Mouse (Mus musculus): ENCODE measurements around the gene Dhrs7.
"Not testable (repeated sequence)": the region's sequence is repeated elsewhere in the genome, so short reads cannot be mapped to it uniquely, and the experiment has no call there.

The Dhrs7 gene

GRCm38 (mm10) chr12:72664735-72665337 lies at the start of gene Dhrs7:
Gene Dhrs7, minus strand, starts transcription at chr12:72664909.
- DNase-seq (ENCODE audit: low spot score in 2 of 2), result peak; percentile 49 to 82

DNA sequence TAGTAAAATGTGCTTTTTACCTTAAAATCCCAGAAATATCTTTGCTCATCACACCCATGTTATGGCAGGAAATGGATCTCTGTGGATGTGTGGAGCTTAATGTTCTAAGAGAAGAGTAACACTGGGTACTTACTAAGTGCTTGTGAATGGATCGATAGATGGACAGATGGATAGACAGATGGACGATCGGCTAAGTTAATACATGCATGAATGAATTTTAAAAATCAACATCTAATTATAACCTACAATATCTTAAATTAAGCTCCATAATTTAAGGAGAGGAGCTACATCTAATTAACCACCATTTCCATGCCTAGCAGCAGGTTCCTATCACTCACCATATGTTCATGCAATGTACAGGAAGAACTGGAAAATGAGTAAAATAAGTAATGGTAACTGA lies 45.3 kb upstream of the Dhrs7 start:
- DNase-seq (ENCODE audit: low spot score in 2 of 2), result no peak

DNA sequence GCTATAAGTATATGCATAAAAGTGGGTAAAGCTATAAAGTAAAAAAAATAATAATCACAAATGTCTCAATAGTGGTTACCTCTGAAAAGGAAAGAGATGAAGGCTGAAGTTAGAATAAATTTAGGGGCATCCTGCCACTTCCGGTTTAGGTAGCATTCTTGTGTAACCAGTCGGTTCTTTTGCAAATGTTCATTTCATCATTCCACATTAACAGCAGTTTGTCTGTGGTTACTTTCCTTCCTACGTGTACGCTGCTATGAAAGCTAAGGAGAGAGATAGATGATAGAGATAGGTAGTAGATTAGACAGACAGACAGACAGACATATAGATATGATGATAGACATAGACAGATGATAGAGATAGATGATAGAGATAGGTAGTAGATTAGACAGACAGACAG lies 39.4 kb upstream of the Dhrs7 start:
- no peak for DNase-seq (ENCODE audit: low spot score in 2 of 2)

DNA sequence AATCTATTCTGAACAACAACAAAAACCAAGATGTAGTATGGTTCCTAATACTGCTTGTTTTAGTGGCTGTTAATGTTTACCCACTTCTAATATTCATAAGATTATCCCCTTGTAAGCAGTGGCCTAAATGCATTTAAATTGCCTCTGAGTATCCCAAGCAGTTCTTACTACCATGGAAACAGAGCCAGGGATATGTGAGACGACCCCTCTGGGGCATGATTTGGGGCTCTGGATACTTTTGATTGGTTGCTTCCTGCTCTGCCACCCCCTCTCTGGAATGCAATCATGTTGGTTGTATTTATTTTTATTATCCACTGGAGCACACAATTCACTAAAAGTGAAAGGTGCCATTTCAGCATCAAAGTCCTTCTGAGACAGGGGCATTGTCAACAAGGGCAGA lies 35.3 kb upstream of the Dhrs7 start:
- no peak for DNase-seq (ENCODE audit: low spot score in 2 of 2)

DNA sequence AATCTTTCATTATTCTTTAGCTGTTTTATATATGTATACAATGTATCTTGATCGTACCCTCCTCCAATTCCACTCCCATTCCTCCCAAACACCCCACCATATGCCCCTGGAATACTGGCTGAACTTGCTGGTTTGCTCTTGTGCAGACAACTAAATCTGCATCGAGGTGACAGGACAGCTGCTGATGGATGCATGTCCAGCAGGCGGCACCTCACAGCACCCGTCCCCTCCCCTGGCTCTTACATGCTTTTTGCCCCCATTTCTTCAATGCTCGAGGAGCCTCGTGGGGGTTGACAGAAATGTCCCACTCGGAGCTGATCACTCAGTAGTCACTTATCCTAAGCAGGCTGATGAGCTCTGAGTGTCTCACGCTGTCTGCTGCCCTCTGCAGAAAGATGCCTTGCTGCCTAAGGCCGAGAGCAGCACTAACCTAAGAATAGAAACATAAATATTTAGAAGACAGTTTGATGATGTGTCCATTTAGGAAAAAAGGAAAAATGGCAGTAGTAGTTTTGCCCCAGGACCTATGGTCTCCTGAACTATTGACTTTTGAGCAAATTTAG lies 30.3 kb upstream of the Dhrs7 start:
- no peak for DNase-seq (ENCODE audit: low spot score in 2 of 2)

- DNase-seq (ENCODE audit: low spot score in 2 of 2), result no peak
Observed at GRCm38 (mm10) chr12:72694438-72694837, 29.7 kb upstream of the Dhrs7 start.

GRCm38 (mm10) chr12:72693895-72694294 lies 29.2 kb upstream of the Dhrs7 start:
- DNase-seq (ENCODE audit: low spot score in 2 of 2), result peak in 1 of 2 experiments; percentile 17

- not testable (repeated sequence) for DNase-seq (ENCODE audit: low spot score in 2 of 2)
Observed at GRCm38 (mm10) chr12:72688281-72688680, 23.6 kb upstream of the Dhrs7 start.

GRCm38 (mm10) chr12:72687741-72688140 lies 23.0 kb upstream of the Dhrs7 start:
- DNase-seq (ENCODE audit: low spot score in 2 of 2), result not testable (repeated sequence)

DNA sequence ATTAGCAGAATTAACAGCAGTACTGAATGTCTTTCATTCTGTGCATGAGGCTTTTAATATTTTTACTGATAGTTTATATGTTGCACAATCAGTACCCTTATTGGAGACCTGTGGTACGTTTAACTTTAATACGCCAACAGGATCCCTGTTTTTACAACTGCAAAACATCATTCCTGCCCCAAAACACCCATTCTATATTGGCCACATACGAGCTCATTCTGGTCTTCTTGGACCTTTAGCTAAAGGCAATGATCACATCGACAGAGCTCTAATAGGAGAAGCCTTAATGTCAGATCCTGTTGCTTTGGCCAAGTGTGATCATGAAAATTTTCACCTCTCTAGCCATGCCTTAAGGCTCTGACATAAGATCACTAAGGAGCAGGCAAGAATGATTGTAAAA lies 21.9 kb upstream of the Dhrs7 start:
- DNase-seq (ENCODE audit: low spot score in 2 of 2), result not testable (repeated sequence)

- DNase-seq (ENCODE audit: low spot score in 2 of 2), result no peak
Observed at GRCm38 (mm10) chr12:72683612-72684011, 18.9 kb upstream of the Dhrs7 start.

GRCm38 (mm10) chr12:72682511-72683282 lies 18.0 kb upstream of the Dhrs7 start:
- no peak for DNase-seq (ENCODE audit: low spot score in 2 of 2)

- no peak for DNase-seq (ENCODE audit: low spot score in 2 of 2)
Observed at GRCm38 (mm10) chr12:72681919-72682318, 17.2 kb upstream of the Dhrs7 start.

DNA sequence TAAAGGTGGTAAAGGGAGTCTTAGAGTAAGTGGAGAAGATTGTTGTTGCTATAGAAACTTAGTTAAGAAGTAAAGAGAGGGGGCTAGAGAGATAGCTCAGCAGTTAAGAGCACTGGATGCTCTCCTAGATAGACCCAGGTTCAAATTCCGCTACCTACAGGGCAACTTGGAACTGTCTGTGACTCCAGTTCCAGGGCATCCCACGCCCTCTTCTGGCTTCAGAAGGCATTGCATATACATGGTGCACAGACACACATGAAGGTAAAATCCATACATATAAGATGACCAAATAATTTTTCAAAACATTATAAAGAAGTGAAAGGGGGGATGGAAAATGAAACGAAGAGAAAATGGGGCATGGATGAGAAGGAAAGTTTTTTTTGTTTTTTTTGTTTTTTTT lies 14.9 kb upstream of the Dhrs7 start:
- no peak for DNase-seq (ENCODE audit: low spot score in 2 of 2)

DNA sequence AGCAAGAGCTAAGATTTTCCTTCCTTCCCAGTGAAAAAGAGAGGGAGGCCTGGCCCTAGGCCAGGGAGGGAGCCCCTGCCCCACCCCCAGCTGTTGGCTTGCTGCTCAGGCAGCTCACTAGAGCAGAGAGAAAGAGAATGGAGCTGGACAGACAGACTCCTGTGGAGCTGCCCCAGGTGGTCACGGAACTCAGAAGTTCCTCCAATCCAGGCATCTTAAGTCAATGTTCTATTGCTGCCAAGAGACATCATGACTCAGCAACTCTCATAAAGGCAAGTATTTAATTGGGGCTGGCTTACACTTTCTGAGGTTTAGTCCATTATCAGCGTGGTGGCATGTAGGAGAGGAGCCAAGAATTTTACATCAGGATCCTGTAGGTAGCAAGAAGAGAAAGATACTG lies 10.1 kb upstream of the Dhrs7 start:
- DNase-seq (ENCODE audit: low spot score in 2 of 2), result no peak

GRCm38 (mm10) chr12:72674079-72674797 lies 9.5 kb upstream of the Dhrs7 start:
- no peak for DNase-seq (ENCODE audit: low spot score in 2 of 2)

- no peak for DNase-seq (ENCODE audit: low spot score in 2 of 2)
Observed at GRCm38 (mm10) chr12:72671516-72672135, 6.9 kb upstream of the Dhrs7 start.

- DNase-seq (ENCODE audit: low spot score in 2 of 2), result no peak
Observed at GRCm38 (mm10) chr12:72670921-72671320, 6.2 kb upstream of the Dhrs7 start.

- DNase-seq (ENCODE audit: low spot score in 2 of 2), result no peak
Observed at GRCm38 (mm10) chr12:72667868-72668469, 3.3 kb upstream of the Dhrs7 start.

GRCm38 (mm10) chr12:72666015-72666414 lies 1.3 kb upstream of the Dhrs7 start:
- DNase-seq (ENCODE audit: low spot score in 2 of 2), result no peak

DNA sequence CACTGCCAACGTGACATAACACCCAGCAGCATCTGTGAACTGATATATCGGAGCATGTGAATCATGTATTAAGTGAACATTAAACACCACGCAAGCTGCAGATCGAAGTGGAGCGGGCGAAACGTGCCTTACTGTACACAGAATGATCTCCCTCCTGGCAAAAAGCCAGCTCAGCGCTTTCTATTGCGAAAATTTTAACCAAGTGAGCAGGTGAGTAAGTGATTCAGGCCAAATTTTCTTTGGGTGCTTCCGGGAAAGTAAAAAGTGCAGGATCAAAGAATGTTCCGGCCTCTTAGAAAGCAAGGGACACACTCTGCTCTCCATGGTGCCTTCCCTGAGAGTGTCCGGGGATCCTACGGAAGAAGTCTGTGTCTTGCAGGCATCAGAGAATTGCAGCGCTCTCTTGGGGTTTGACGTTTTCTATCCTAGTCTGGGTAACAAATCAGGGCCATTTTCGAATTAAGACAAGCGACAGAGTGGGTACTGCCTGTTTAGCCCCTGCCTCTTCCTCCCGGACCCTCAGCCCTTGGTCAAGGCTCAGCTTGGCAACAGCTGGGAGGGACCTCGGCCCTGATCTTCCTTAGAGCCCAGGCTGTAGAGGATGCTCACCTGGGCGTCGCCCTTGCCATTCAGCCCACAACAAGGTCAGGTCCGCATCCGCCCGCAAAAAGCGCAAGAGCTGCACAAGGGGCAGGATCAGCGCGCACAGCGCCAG lies 532 bp downstream of the Dhrs7 start:
- no peak for DNase-seq (ENCODE audit: low spot score in 2 of 2)
